Mouse (Mus musculus): ENCODE measurements at regions not wholly inside any gene's neighbourhood (a gene's known extent, or its start where the extent isn't known, plus 50 kb on each side); places are given as distances from the start of the nearest gene placed in this dataset.

GRCm38 (mm10) chr10:38458975-38459374, 362.6 kb downstream of the Rfpl4b start:
- Histone ChIP-seq H3K27ac (no peak overlapping the region), H3K36me3 (no peaks in the 10 kb centered on the region), H3K9me3 (no peaks in the 10 kb centered on the region), H3K27me3 (replicated peaks) (no peaks in the 10 kb centered on the region), H3K9ac (no peak overlapping the region), H3K4me1 (no peaks in the 10 kb centered on the region), H3K4me3 (replicated peaks) (no peak overlapping the region), H3K4me2 (no peak overlapping the region)
- ATAC-seq (ENCODE audit: insufficient read depth, low FRiP score, low read depth): no peak
- WGBS: 51% methylated on average over 3 of the region's 3 CpGs

- H3K4me3 ChIP-seq (replicated peaks): no peak overlapping the region
- no peaks in the 10 kb centered on the region for H3K36me3 ChIP-seq
- H3K9me3 ChIP-seq: no peaks in the 10 kb centered on the region
- H3K27ac ChIP-seq: no peak overlapping the region
- H3K27me3 ChIP-seq (replicated peaks): no peaks in the 10 kb centered on the region
- no peak overlapping the region for H3K4me2 ChIP-seq
- H3K4me1 ChIP-seq: no peaks in the 10 kb centered on the region
- ATAC-seq (ENCODE audit: insufficient read depth, low FRiP score, low read depth): no peak
- WGBS: 53% methylated on average over 3 of the region's 3 CpGs
- H3K9ac ChIP-seq: no peak overlapping the region
These were observed 363.2 kb downstream of the Rfpl4b start for GRCm38 (mm10) chr10:38458424-38458823.

GRCm38 (mm10) chr10:38456786-38457185, 364.8 kb downstream of the Rfpl4b start:
- ATAC-seq (ENCODE audit: insufficient read depth, low FRiP score, low read depth): no peak
- no peaks in the 10 kb centered on the region for H3K27me3 ChIP-seq (replicated peaks)
- no peak overlapping the region for H3K4me2 ChIP-seq
- H3K36me3 ChIP-seq: no peaks in the 10 kb centered on the region
- H3K9me3 ChIP-seq: no peaks in the 10 kb centered on the region
- H3K9ac ChIP-seq: no peak overlapping the region
- no peaks in the 10 kb centered on the region for H3K4me1 ChIP-seq
- H3K27ac ChIP-seq: no peak overlapping the region
- H3K4me3 ChIP-seq (replicated peaks): no peak overlapping the region

GRCm38 (mm10) chr10:38449263-38449662, 372.3 kb downstream of the Rfpl4b start:
- Histone ChIP-seq H3K4me1 (no peaks in the 10 kb centered on the region), H3K4me2 (no peak overlapping the region), H3K27me3 (replicated peaks) (no peaks in the 10 kb centered on the region), H3K9ac (no peak overlapping the region), H3K27ac (no peak overlapping the region), H3K36me3 (no peaks in the 10 kb centered on the region), H3K9me3 (no peaks in the 10 kb centered on the region), H3K4me3 (replicated peaks) (no peak overlapping the region)
- no peak for ATAC-seq (ENCODE audit: insufficient read depth, low FRiP score, low read depth)
- 83% methylated on average over 4 of the region's 4 CpGs for WGBS

- no peak overlapping the region for H3K9ac ChIP-seq
- H3K36me3 ChIP-seq: no peaks in the 10 kb centered on the region
- no peaks in the 10 kb centered on the region for H3K9me3 ChIP-seq
- 84% methylated on average over 1 of the region's 1 CpGs for WGBS
- H3K4me1 ChIP-seq: no peaks in the 10 kb centered on the region
- no peak for ATAC-seq (ENCODE audit: insufficient read depth, low FRiP score, low read depth)
- H3K27ac ChIP-seq: no peak overlapping the region
- H3K4me2 ChIP-seq: no peak overlapping the region
- no peak overlapping the region for H3K4me3 ChIP-seq (replicated peaks)
- H3K27me3 ChIP-seq (replicated peaks): no peaks in the 10 kb centered on the region
These were observed 373.9 kb downstream of the Rfpl4b start for GRCm38 (mm10) chr10:38447706-38448105.

- no peak overlapping the region for H3K4me3 ChIP-seq (replicated peaks)
- no peaks in the 10 kb centered on the region for H3K36me3 ChIP-seq
- no peaks in the 10 kb centered on the region for H3K4me1 ChIP-seq
- no peaks in the 10 kb centered on the region for H3K9me3 ChIP-seq
- no peak overlapping the region for H3K4me2 ChIP-seq
- H3K27me3 ChIP-seq (replicated peaks): no peaks in the 10 kb centered on the region
- ATAC-seq (ENCODE audit: insufficient read depth, low FRiP score, low read depth): no peak
- no peak overlapping the region for H3K9ac ChIP-seq
- H3K27ac ChIP-seq: no peak overlapping the region
These were observed 374.3 kb downstream of the Rfpl4b start for GRCm38 (mm10) chr10:38447256-38447655.

GRCm38 (mm10) chr10:38439286-38439685, 382.3 kb downstream of the Rfpl4b start:
- H3K27me3 ChIP-seq (replicated peaks): no peaks in the 10 kb centered on the region
- no peak overlapping the region for H3K4me2 ChIP-seq
- H3K9ac ChIP-seq: no peak overlapping the region
- no peak overlapping the region for H3K27ac ChIP-seq
- no peak overlapping the region for H3K4me3 ChIP-seq (replicated peaks)
- H3K36me3 ChIP-seq: no peaks in the 10 kb centered on the region
- no peak for ATAC-seq (ENCODE audit: insufficient read depth, low FRiP score, low read depth)
- no peaks in the 10 kb centered on the region for H3K4me1 ChIP-seq
- WGBS: 84% methylated on average over 2 of the region's 2 CpGs
- H3K9me3 ChIP-seq: no peaks in the 10 kb centered on the region

GRCm38 (mm10) chr10:38436907-38437306, 384.7 kb downstream of the Rfpl4b start:
- Histone ChIP-seq H3K4me2 (no peak overlapping the region), H3K9me3 (no peaks in the 10 kb centered on the region), H3K36me3 (no peaks in the 10 kb centered on the region), H3K4me1 (no peaks in the 10 kb centered on the region), H3K9ac (no peak overlapping the region), H3K27me3 (replicated peaks) (no peaks in the 10 kb centered on the region), H3K27ac (no peak overlapping the region), H3K4me3 (replicated peaks) (no peak overlapping the region)
- 81% methylated on average over 3 of the region's 3 CpGs for WGBS
- ATAC-seq (ENCODE audit: insufficient read depth, low FRiP score, low read depth): no peak

GRCm38 (mm10) chr10:38421541-38421940, 400.0 kb downstream of the Rfpl4b start:
- Histone ChIP-seq H3K27ac (no peak overlapping the region), H3K4me3 (replicated peaks) (no peak overlapping the region), H3K4me1 (no peaks in the 10 kb centered on the region), H3K27me3 (replicated peaks) (no peaks in the 10 kb centered on the region), H3K4me2 (no peak overlapping the region), H3K36me3 (no peaks in the 10 kb centered on the region), H3K9me3 (no peaks in the 10 kb centered on the region), H3K9ac (no peak overlapping the region)
- WGBS: 81% methylated on average over 3 of the region's 3 CpGs
- ATAC-seq (ENCODE audit: insufficient read depth, low FRiP score, low read depth): no peak

GRCm38 (mm10) chr10:38419771-38420170, 401.8 kb downstream of the Rfpl4b start:
- H3K4me2 ChIP-seq: no peak overlapping the region
- H3K9me3 ChIP-seq: no peaks in the 10 kb centered on the region
- H3K27me3 ChIP-seq (replicated peaks): no peaks in the 10 kb centered on the region
- no peak overlapping the region for H3K9ac ChIP-seq
- H3K4me3 ChIP-seq (replicated peaks): no peak overlapping the region
- no peak for ATAC-seq (ENCODE audit: insufficient read depth, low FRiP score, low read depth)
- no peaks in the 10 kb centered on the region for H3K36me3 ChIP-seq
- no peak overlapping the region for H3K27ac ChIP-seq
- H3K4me1 ChIP-seq: no peaks in the 10 kb centered on the region

- H3K4me2 ChIP-seq: no peak overlapping the region
- H3K36me3 ChIP-seq: no peaks in the 10 kb centered on the region
- ATAC-seq (ENCODE audit: insufficient read depth, low FRiP score, low read depth): no peak
- no peak overlapping the region for H3K9ac ChIP-seq
- no peak overlapping the region for H3K4me3 ChIP-seq (replicated peaks)
- no peak overlapping the region for H3K27ac ChIP-seq
- 34% methylated on average over 2 of the region's 2 CpGs for WGBS
- H3K4me1 ChIP-seq: no peaks in the 10 kb centered on the region
- H3K27me3 ChIP-seq (replicated peaks): no peaks in the 10 kb centered on the region
- no peaks in the 10 kb centered on the region for H3K9me3 ChIP-seq
These were observed 438.4 kb downstream of the Rfpl4b start for GRCm38 (mm10) chr10:38383161-38383560.

GRCm38 (mm10) chr10:38381873-38382296, 439.7 kb downstream of the Rfpl4b start:
- ATAC-seq (ENCODE audit: insufficient read depth, low FRiP score, low read depth): no peak
- Histone ChIP-seq H3K9ac (no peak overlapping the region), H3K27ac (no peak overlapping the region), H3K4me1 (no peaks in the 10 kb centered on the region), H3K4me2 (no peak overlapping the region), H3K36me3 (no peaks in the 10 kb centered on the region), H3K9me3 (no peaks in the 10 kb centered on the region), H3K27me3 (replicated peaks) (no peaks in the 10 kb centered on the region), H3K4me3 (replicated peaks) (no peak overlapping the region)
- 88% methylated on average over 7 of the region's 7 CpGs for WGBS

- WGBS: 73% methylated on average over 2 of the region's 2 CpGs
- ATAC-seq (ENCODE audit: insufficient read depth, low FRiP score, low read depth): no peak
- H3K4me3 ChIP-seq (replicated peaks): no peak overlapping the region
- H3K36me3 ChIP-seq: no peaks in the 10 kb centered on the region
- H3K4me1 ChIP-seq: no peaks in the 10 kb centered on the region
- no peak overlapping the region for H3K4me2 ChIP-seq
- H3K9ac ChIP-seq: no peak overlapping the region
- H3K27me3 ChIP-seq (replicated peaks): no peaks in the 10 kb centered on the region
- H3K27ac ChIP-seq: no peak overlapping the region
- no peaks in the 10 kb centered on the region for H3K9me3 ChIP-seq
These were observed 441.2 kb downstream of the Rfpl4b start for GRCm38 (mm10) chr10:38380388-38380787.
